Mouse (Mus musculus): Measurements from ENCODE around the gene Fndc3b.

The Fndc3b gene

DNA sequence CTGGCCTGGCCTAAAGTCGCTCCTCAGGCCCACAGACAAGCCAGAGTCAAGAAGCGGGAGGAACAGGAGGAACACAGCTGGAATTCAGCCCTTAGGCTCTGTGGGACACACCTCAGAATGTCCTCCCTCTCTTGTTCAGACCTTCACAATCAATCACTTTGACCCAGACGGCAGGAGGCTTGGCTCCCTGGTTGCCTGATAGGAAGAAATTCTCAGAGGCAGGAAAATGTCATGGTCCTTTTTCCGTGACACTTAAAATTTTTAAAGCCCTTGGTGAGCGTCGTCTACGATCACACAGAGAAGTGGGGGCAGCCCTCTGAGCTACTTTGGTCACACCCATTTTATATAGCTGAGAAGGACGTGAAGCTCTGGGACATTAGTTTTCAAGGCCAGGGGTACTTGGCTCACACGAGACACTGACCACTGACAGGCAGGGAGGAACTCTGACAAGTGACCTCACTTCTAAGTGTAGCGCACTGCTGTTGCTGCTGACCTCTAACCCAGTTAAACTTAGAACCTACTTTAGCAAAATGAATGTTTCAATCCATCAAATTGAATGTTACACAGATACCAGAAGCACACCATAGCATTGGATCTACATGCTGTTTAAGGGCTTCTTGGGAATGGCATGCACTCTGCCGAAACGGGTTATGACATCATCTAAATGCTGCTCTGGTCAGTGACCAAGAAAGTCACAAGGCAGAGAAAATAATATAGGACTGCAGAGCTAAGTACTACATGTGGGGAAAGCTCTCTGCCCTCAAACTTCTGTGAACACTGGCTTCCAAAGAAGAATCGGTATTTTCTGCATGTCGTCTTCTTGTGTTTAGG is 181.7 kb downstream of the Fndc3b start:
- no peaks in the 10 kb centered on the region for H3K27me3 ChIP-seq (ENCODE audit: control insufficient read depth, insufficient read depth, low read length, poor library complexity, severe bottlenecking)
- H3K36me3 ChIP-seq (ENCODE audit: control insufficient read depth, insufficient read depth, low read length, poor library complexity, severe bottlenecking), result no peaks in the 10 kb centered on the region
- DNase-seq (ENCODE audit: low read depth, low spot score), result no peak

DNA sequence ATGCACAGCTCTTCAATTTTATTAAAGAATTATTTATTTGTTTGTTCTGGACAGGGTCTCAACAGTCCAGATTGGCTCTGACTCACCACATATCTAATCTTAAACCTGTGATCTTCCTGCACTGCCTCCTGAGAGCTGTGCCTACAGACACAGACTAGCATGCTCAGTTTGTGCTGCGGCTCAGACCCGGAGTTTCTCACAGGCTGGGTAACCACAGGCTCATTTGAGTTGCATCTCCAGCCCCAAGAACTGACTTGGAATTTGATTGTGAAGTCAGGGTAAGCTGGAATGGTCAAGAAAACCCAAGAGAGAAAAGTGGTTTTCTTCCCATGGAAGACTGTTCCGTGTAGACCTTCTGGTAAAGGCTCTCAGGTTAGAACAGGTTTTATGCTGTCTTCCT is 184.1 kb downstream of the Fndc3b start:
- no peaks in the 10 kb centered on the region for H3K27me3 ChIP-seq (ENCODE audit: control insufficient read depth, insufficient read depth, low read length, poor library complexity, severe bottlenecking)
- no peaks in the 10 kb centered on the region for H3K36me3 ChIP-seq (ENCODE audit: control insufficient read depth, insufficient read depth, low read length, poor library complexity, severe bottlenecking)
- no peak for DNase-seq (ENCODE audit: low read depth, low spot score)

DNA sequence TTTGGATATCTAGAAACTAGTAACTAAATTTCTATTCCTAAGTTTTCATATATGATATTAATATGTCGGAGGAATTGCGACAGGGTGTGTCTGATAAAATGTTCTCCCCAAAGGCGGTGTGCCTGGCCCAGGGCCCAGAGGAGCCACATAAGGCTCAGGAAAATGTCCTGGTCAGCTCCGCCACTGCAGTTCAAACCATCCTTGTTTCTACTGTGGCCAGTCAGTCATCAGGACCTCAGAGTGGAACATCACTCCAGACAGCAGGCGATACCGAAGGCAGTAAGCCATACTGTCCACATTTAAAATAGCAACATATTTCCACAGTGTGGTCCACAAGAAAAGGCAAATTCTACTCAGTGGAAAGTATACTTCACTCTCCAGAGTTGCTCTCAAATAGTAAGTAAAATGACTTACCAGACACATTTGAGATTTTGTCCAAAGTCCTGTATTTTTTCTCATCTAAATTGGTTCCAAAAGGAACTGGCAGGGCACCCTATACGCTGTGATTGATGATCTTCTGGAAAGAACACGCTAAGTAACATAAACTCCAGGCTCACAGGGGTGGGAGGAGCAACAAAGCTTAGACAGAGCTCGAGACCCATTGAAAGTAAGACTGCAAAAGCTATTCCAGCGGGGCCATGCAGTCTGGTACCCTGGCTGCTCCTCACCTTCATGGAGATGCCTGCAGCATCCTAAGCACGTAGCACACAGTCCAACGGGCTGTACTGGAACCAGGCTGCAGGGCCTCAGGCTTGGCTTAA is 187.8 kb downstream of the Fndc3b start:
- no peak for DNase-seq (ENCODE audit: low read depth, low spot score)
- Histone ChIP-seq H3K36me3 (ENCODE audit: control insufficient read depth, insufficient read depth, low read length, poor library complexity, severe bottlenecking) (no peaks in the 10 kb centered on the region), H3K27me3 (ENCODE audit: control insufficient read depth, insufficient read depth, low read length, poor library complexity, severe bottlenecking) (no peaks in the 10 kb centered on the region)

DNA sequence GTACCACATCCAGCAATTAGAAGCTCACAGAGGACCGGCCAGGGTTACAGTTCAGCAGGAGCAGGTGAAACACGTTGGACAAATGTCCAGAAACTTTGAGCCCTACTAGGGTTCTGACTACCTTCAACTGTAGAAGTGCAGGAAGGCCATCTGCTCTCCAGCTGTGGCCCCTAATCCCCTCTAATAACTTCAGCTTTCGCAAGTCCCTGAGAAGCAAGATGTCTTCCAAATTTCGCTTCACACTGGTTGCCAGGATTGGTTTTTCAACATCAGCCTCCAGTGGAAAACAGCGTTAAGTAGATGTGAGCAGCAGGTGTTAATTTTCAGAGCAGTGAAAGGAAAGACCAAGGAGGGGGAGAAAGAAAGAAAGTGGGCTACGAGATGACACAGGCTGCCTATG is 190.7 kb downstream of the Fndc3b start:
- Histone ChIP-seq H3K27me3 (ENCODE audit: control insufficient read depth, insufficient read depth, low read length, poor library complexity, severe bottlenecking) (no peaks in the 10 kb centered on the region), H3K36me3 (ENCODE audit: control insufficient read depth, insufficient read depth, low read length, poor library complexity, severe bottlenecking) (no peaks in the 10 kb centered on the region)
- no peak for DNase-seq (ENCODE audit: low read depth, low spot score)

DNA sequence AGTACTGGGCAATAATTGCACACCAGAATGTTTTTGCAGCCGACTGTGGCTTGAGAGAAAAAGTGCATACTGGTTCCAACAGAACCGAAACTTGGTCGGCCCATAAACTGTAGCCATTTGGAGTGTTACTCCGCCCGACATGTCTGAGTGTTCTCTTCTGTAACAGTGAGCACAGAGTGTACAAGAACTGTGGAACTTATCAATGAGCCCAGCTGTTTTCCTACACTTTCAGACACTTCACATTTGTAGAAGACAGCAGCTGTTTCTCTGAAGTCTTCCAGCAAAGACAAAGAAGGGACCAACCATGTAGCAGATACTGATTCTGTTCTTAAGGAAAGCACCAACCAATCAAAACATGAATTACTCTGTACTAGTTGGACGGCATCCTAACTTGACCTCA is 191.6 kb downstream of the Fndc3b start:
- H3K27me3 ChIP-seq (ENCODE audit: control insufficient read depth, insufficient read depth, low read length, poor library complexity, severe bottlenecking), result no peaks in the 10 kb centered on the region
- no peaks in the 10 kb centered on the region for H3K36me3 ChIP-seq (ENCODE audit: control insufficient read depth, insufficient read depth, low read length, poor library complexity, severe bottlenecking)
- no peak for DNase-seq (ENCODE audit: low read depth, low spot score)

DNA sequence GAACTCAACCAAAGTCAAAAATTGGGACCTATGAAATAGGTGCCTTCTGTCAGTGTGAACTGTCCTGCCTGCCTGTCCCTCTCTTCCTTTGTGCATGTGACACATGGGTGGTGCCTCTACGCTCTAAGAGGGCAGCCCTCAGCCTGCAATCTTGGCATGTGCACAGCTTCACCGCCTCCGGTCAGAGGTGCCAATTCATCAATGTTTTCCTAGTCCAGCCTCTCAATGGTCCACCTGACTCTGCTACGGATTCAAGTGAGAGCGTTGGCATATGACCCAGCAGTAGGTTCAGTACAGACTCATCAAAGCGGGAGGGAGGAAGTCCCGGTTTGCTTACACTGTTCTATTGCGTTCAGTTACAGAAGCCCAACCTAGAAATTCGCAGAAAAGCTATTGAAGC is 192.2 kb downstream of the Fndc3b start:
- no peak for DNase-seq (ENCODE audit: low read depth, low spot score)
- H3K36me3 ChIP-seq (ENCODE audit: control insufficient read depth, insufficient read depth, low read length, poor library complexity, severe bottlenecking), result no peaks in the 10 kb centered on the region
- H3K27me3 ChIP-seq (ENCODE audit: control insufficient read depth, insufficient read depth, low read length, poor library complexity, severe bottlenecking), result no peaks in the 10 kb centered on the region

DNA sequence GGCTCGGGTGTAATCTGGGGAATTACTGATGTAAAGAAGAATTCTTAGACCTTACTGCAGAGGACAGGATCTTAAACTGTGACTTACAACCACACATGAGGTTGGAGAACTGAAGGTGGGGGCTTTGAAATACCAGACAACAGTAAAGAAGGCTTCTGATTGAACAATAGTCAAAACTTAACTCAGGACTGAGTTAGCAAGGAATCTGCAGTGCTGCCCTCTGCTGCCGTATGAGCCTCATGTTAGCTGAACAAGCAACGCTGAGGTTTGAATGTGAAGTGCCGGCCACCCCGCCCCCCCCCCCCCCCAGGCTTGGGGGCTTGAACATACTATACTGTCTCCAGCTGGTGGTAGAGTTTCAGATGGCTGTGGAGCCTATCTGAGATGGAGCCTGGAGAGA is 194.6 kb downstream of the Fndc3b start:
- H3K27me3 ChIP-seq (ENCODE audit: control insufficient read depth, insufficient read depth, low read length, poor library complexity, severe bottlenecking), result no peaks in the 10 kb centered on the region
- no peak for DNase-seq (ENCODE audit: low read depth, low spot score)
- no peaks in the 10 kb centered on the region for H3K36me3 ChIP-seq (ENCODE audit: control insufficient read depth, insufficient read depth, low read length, poor library complexity, severe bottlenecking)

DNA sequence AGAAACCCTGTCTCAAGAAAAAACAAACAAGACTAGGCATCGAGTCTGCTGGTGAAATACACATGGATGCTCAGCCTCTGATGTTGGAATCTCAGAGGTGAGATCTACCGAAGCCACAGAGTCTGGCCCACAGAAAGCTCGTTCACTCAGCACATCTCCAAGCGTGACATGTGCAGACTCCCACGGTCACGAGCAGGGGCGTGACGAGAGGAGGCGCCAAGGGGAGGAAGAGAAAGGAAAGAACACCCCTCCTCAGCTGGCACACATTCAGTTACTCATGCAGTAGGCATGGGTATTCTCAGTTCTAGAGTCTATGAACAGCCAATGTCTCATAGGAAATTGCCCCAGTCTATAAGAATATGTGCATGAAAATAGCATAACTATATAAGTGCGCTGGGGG is 199.3 kb downstream of the Fndc3b start:
- no peak for DNase-seq (ENCODE audit: low read depth, low spot score)
- Histone ChIP-seq H3K27me3 (ENCODE audit: control insufficient read depth, insufficient read depth, low read length, poor library complexity, severe bottlenecking) (no peaks in the 10 kb centered on the region), H3K36me3 (ENCODE audit: control insufficient read depth, insufficient read depth, low read length, poor library complexity, severe bottlenecking) (no peaks in the 10 kb centered on the region)

DNA sequence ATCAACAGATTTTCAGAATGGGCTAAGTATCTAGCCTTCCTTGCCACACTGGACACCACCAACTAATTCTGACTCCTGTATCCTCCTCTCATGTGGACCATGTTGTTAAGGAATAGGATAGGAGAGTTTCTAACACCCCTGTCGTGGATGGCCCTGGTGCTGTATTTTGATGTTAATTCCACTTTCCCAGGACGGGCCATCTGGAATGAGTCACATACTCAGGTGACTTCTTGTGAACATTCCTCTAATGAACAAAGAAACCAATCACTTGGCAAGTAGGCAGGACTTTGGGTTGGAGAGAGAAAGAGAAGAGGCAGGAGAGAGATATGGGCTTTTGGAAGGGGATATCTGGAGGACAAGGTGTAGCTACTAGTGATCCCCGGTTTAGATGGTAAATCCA is 204.2 kb downstream of the Fndc3b start:
- Histone ChIP-seq H3K27me3 (ENCODE audit: control insufficient read depth, insufficient read depth, low read length, poor library complexity, severe bottlenecking) (no peaks in the 10 kb centered on the region), H3K36me3 (ENCODE audit: control insufficient read depth, insufficient read depth, low read length, poor library complexity, severe bottlenecking) (no peaks in the 10 kb centered on the region)
- no peak for DNase-seq (ENCODE audit: low read depth, low spot score)

DNA sequence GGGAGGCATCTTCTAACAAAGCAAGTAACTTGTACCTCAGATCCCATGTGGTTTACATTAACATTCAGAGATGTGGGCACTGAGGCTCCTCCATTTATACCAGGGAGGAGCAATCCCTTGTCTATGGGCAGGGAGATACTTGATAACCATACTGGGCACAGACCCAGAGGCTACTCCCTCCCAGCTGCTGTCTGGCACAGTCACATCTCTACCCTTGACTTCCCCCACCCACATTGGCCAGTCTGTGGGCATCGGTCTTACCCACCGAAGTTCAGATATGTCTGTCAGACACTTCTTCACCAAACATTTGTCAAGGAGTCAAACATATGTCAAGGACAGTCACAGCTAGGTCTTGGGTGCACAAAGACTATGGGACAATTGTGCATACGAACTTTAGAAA is 205.5 kb downstream of the Fndc3b start:
- DNase-seq (ENCODE audit: low read depth, low spot score), result no peak
- no peaks in the 10 kb centered on the region for H3K27me3 ChIP-seq (ENCODE audit: control insufficient read depth, insufficient read depth, low read length, poor library complexity, severe bottlenecking)
- no peaks in the 10 kb centered on the region for H3K36me3 ChIP-seq (ENCODE audit: control insufficient read depth, insufficient read depth, low read length, poor library complexity, severe bottlenecking)

DNA sequence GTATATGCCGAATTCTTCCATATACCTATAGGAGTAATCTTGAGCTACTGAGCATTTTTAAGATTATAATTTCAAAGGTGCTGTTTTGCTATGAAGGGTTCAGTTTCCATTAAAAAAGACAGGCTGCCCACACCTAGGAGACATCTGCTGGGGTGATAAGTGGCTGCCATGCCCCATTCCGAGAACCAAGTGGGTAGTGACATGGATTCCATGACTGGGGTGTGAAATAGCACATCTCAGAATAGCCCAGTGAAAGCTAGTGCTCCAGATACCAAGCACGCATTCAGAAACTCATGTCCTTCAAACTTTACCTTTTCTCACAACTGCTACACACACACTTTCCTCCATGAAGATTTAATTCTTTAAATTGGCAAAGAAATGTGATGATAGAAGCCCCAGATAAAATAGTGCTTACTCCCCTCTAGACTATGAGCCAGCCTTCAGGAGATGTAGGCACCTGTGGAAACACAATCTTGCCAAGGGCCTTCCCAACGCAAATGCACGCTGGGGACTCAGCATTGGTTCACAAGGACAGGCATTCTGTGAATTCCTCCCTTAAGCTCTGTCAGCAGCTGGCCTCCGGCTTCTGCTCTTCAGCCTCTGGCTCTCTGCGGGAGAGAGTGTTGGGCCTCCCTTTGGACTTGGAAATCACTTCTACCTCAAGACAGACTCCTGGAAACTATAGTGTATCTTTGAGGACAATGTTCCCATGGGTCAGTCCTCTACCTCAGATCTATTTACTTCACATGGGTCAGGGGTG is 207.6 kb downstream of the Fndc3b start:
- no peak for DNase-seq (ENCODE audit: low read depth, low spot score)

DNA sequence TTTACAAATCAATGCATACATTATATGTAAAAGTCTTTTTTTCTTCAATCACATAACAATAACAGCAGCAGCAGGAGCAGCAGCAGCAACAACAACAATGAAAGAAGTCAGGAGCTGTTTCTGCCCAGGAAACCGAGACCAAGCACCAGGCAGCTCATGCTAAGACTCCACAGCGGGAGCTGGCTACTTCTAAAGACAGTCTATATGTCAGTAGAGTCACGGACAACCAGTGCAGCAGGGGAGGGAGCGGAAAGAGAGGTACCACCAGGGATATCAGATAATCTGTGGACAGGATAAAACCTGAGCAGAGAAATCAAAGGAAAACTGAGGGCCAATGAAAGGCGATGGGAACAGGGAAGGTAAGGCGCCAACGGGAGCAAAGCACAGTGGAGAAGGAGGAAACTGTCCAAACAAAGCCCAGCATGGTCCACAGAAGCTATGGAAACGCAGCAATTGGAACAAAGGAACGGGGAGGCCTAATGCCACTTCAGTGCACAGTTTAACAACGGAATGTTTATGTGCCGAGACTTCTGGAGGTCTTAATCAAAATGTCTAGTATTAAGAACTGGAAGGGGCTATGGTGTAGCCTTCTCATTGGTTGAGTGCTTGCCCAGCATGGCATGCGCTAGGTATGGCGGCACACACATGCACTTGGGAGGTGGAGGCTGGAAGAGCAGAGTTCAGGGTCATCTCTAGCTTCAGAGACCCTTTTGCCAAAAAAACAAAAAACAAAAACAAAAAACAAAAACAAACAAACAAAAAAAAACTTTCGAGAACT is 215.6 kb downstream of the Fndc3b start:
- no peak for DNase-seq (ENCODE audit: low read depth, low spot score)
- no peaks in the 10 kb centered on the region for H3K27me3 ChIP-seq (ENCODE audit: control insufficient read depth, insufficient read depth, low read length, poor library complexity, severe bottlenecking)
- no peaks in the 10 kb centered on the region for H3K36me3 ChIP-seq (ENCODE audit: control insufficient read depth, insufficient read depth, low read length, poor library complexity, severe bottlenecking)

More for the DNA sequence above, 207.6 kb downstream of the Fndc3b start:
- no peaks in the 10 kb centered on the region for H3K27me3 ChIP-seq (ENCODE audit: control insufficient read depth, insufficient read depth, low read length, poor library complexity, severe bottlenecking)
- no peaks in the 10 kb centered on the region for H3K36me3 ChIP-seq (ENCODE audit: control insufficient read depth, insufficient read depth, low read length, poor library complexity, severe bottlenecking)

DNA sequence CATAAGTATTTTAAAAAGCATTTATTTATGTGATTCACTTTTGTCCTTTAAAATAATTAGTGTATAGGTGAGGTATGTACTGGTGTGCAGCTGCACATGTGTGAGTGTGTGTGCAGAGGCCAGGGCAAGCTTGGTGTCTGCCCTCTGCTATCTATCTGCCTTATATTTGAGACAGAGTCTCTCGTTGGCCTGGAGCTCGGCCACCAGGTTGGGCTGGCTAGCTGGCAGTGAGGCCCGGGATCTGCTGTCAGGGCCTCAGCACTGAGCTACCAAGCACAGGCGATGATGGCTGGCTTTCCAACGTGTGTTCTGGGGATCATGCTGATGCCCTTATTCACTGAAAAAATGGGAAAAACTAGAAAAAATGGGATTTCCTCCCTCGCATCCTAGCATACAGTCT is 216.4 kb downstream of the Fndc3b start:
- Histone ChIP-seq H3K27me3 (ENCODE audit: control insufficient read depth, insufficient read depth, low read length, poor library complexity, severe bottlenecking) (no peaks in the 10 kb centered on the region), H3K36me3 (ENCODE audit: control insufficient read depth, insufficient read depth, low read length, poor library complexity, severe bottlenecking) (no peaks in the 10 kb centered on the region)

DNA sequence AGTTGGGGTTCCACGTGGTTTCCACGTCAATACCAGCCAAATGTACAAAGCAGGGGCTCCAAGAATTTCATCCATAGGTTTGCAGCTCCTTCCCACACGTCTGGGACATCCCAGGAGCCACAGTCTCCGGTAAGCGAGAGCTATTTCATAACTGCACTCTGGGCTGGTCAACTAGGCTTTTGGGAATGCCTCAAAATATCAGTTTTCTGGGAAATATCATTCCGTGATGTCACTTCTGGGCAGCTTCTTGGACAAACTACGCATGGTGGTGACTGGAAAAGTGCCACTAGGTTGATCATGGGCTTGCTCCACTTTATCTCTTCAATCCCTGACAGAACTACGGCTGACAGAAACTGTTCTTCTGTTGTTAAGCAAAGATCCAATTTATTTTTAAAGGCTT is 217.0 kb downstream of the Fndc3b start:
- H3K36me3 ChIP-seq (ENCODE audit: control insufficient read depth, insufficient read depth, low read length, poor library complexity, severe bottlenecking), result no peaks in the 10 kb centered on the region
- DNase-seq (ENCODE audit: low read depth, low spot score), result no peak
- H3K27me3 ChIP-seq (ENCODE audit: control insufficient read depth, insufficient read depth, low read length, poor library complexity, severe bottlenecking), result no peaks in the 10 kb centered on the region

More for the DNA sequence above, 216.4 kb downstream of the Fndc3b start:
- DNase-seq (ENCODE audit: low read depth, low spot score), result no peak
